Mouse (Mus musculus): ENCODE data around the gene Olfr599.
"Not testable (repeated sequence)": the region's sequence is repeated elsewhere in the genome, so short reads cannot be mapped to it uniquely, and the experiment has no call there.

Gene Olfr599

GRCm38 (mm10) chr7:103335617-103336016 is at the start of gene Olfr599:
Gene Olfr599 (plus strand): TSS chr7:103335917.
- no peak for DNase-seq

- not testable (repeated sequence) for DNase-seq
Measured at GRCm38 (mm10) chr7:103305348-103305747, 30.4 kb upstream of the Olfr599 start, which contains the start of gene Olfr596. Gene Olfr596 (plus strand): TSS chr7:103305648.

- DNase-seq = not testable (repeated sequence)
Measured at GRCm38 (mm10) chr7:103316015-103316414, 19.7 kb upstream of the Olfr599 start, which contains the start of gene Olfr597. Gene Olfr597 (plus strand): TSS chr7:103316315.

- no peak for DNase-seq
Measured at GRCm38 (mm10) chr7:103323268-103323667, 12.4 kb upstream of the Olfr599 start, which contains the start of gene Olfr598. Gene Olfr598 (plus strand): TSS chr7:103323568.

- no peak for DNase-seq
Measured at GRCm38 (mm10) chr7:103349569-103349968, 13.9 kb downstream of the Olfr599 start, which contains the start of gene Olfr600. Gene Olfr600 (minus strand): TSS chr7:103349669.

- no peak for DNase-seq
Measured at GRCm38 (mm10) chr7:103362555-103362954, 26.8 kb downstream of the Olfr599 start, which contains the start of gene Olfr601. Gene Olfr601 (minus strand): TSS chr7:103362655.

- DNase-seq = no peak
Measured at GRCm38 (mm10) chr7:103386077-103386476, 50.4 kb downstream of the Olfr599 start, which contains the start of gene Olfr603. Gene Olfr603 (minus strand): TSS chr7:103386177.
